Mouse (Mus musculus) left cerebral cortex, postnatal 25 days (tissue): ENCODE results near the gene Wdr48. TPM values are rescaled to one million over a fixed set of nuclear protein-coding genes. Genes with fewer than 3 reads are reported as not detected.

Experiments used
- DNase-seq, 2 experiments: peaks; one replicate each; pipeline ENCODE4 v3.0.0; 2022; ENCODE audit warnings: low spot score in 2 of 2, mixed read lengths in 1 of 2
- intact Hi-C: fragments of 180-260 bp; cut with DNase I; formaldehyde crosslinking; loops from one replicate; pipeline ENCODE4 v1.15.1; 2025
- total RNA-seq, 2 experiments: library from RNA; stranded (reverse); gene quantifications; 2 replicates each; pipeline ENCODE4 v1.2.3; 2021

The Wdr48 gene
- total RNA-seq, 2 experiments from 2014 or later: 67.8 to 82.2 TPM

GRCm38 (mm10) chr9:119964206-119964605 is 69.5 kb downstream of the Wdr48 start:
- no peak for DNase-seq
- intact Hi-C loops: no loop called here

- no peak for DNase-seq
- intact Hi-C loops: no loop called here
Observed at GRCm38 (mm10) chr9:119965186-119965585, 70.5 kb downstream of the Wdr48 start.

GRCm38 (mm10) chr9:119966221-119966910 is 71.7 kb downstream of the Wdr48 start:
- DNase-seq: no peak
- intact Hi-C loops: no loop called here

GRCm38 (mm10) chr9:119969811-119970210 is 75.1 kb downstream of the Wdr48 start:
- DNase-seq: no peak
- intact Hi-C loops: no loop called here

GRCm38 (mm10) chr9:119970221-119970620 is 75.5 kb downstream of the Wdr48 start:
- DNase-seq: no peak
- intact Hi-C loops: no loop called here

- intact Hi-C loops: no loop called here
- DNase-seq: peak in 1 of 2 experiments; percentile 55
Observed at GRCm38 (mm10) chr9:119970763-119971656, 76.3 kb downstream of the Wdr48 start.

- intact Hi-C loops: no loop called here
- DNase-seq: no peak
Observed at GRCm38 (mm10) chr9:119972166-119972565, 77.5 kb downstream of the Wdr48 start.

- intact Hi-C loops: no loop called here
- DNase-seq: peak in 1 of 2 experiments; percentile 15
Observed at GRCm38 (mm10) chr9:119972582-119972981, 77.9 kb downstream of the Wdr48 start.

GRCm38 (mm10) chr9:119973281-119973680 is 78.6 kb downstream of the Wdr48 start:
- intact Hi-C loops: no loop called here

GRCm38 (mm10) chr9:119973869-119974520 is 79.3 kb downstream of the Wdr48 start:
- intact Hi-C loops: no loop called here

More at GRCm38 (mm10) chr9:119973281-119973680, 78.6 kb downstream of the Wdr48 start:
- DNase-seq: no peak

GRCm38 (mm10) chr9:119974609-119975008 is 79.9 kb downstream of the Wdr48 start:
- no peak for DNase-seq
- intact Hi-C loops: no loop called here

More at GRCm38 (mm10) chr9:119973869-119974520, 79.3 kb downstream of the Wdr48 start:
- no peak for DNase-seq

- intact Hi-C loops: no loop called here
- no peak for DNase-seq
Observed at GRCm38 (mm10) chr9:119975286-119975685, 80.6 kb downstream of the Wdr48 start.

Other genes with a start within 250 kb of the Wdr48 start
- gene Scn10a, start 175.6 kb upstream of the Wdr48 start, total RNA-seq: under 1 TPM; 0.09 to 0.11 TPM
- gene Scn11a, start 69.4 kb upstream of the Wdr48 start, total RNA-seq: under 1 TPM; 0.16 to 0.34 TPM
- 10 to 100 TPM; 32.6 to 35.4 TPM for gene Gorasp1, start 42.7 kb downstream of the Wdr48 start, total RNA-seq
- gene Ttc21a, start 42.7 kb downstream of the Wdr48 start, total RNA-seq: under 1 TPM; 0.43 to 0.60 TPM
- 10 to 100 TPM; 14.2 to 16.1 TPM for gene Csrnp1, start 89.8 kb downstream of the Wdr48 start, total RNA-seq
- gene Xirp1, start 128.7 kb downstream of the Wdr48 start, total RNA-seq: under 1 TPM; 0.11 TPM
- 10 to 100 TPM; 33.5 to 33.7 TPM for gene Cx3cr1, start 175.0 kb downstream of the Wdr48 start, total RNA-seq
- gene Ccr8, start 197.2 kb downstream of the Wdr48 start, total RNA-seq: not detected
- 10 to 100 TPM; 26.0 to 27.6 TPM for gene Slc25a38, start 215.5 kb downstream of the Wdr48 start, total RNA-seq
- 100 to 1,000 TPM; 397 to 401 TPM for gene Rpsa, start 232.8 kb downstream of the Wdr48 start, total RNA-seq